Mouse (Mus musculus) retina, postnatal 7 days (tissue): ENCODE results near the gene Nacc2.

Source experiments
- DNase-seq: peaks from one replicate; pipeline ENCODE4 v3.0.0-alpha.2; 2012; ENCODE audit warnings: low read depth, low spot score

Gene Nacc2

GRCm38 (mm10) chr2:26139545-26140206 is 16.7 kb upstream of the Nacc2 start:
- peak; percentile 52 for DNase-seq

GRCm38 (mm10) chr2:26139034-26139544 is 16.1 kb upstream of the Nacc2 start:
- no peak for DNase-seq

- DNase-seq = no peak
These were observed 15.4 kb upstream of the Nacc2 start for GRCm38 (mm10) chr2:26138252-26139033.

GRCm38 (mm10) chr2:26134591-26134990 is 11.6 kb upstream of the Nacc2 start:
- DNase-seq = no peak

- peak; percentile 61 for DNase-seq
These were observed 9.9 kb upstream of the Nacc2 start for GRCm38 (mm10) chr2:26132628-26133551.

GRCm38 (mm10) chr2:26131327-26131726 is 8.3 kb upstream of the Nacc2 start:
- DNase-seq = no peak

- DNase-seq = no peak
These were observed 6.9 kb upstream of the Nacc2 start for GRCm38 (mm10) chr2:26129962-26130361.

- no peak for DNase-seq
These were observed 6.3 kb upstream of the Nacc2 start for GRCm38 (mm10) chr2:26129346-26129745.

- no peak for DNase-seq
These were observed 595 bp downstream of the Nacc2 start for GRCm38 (mm10) chr2:26122171-26123078.

GRCm38 (mm10) chr2:26121541-26122083 is 1.4 kb downstream of the Nacc2 start:
- DNase-seq = no peak

- no peak for DNase-seq
These were observed 3.4 kb downstream of the Nacc2 start for GRCm38 (mm10) chr2:26119626-26120025.

- DNase-seq = no peak
These were observed 3.8 kb downstream of the Nacc2 start for GRCm38 (mm10) chr2:26119310-26119592.

GRCm38 (mm10) chr2:26118584-26119309 is 4.3 kb downstream of the Nacc2 start:
- DNase-seq = no peak

- DNase-seq = no peak
These were observed 5.4 kb downstream of the Nacc2 start for GRCm38 (mm10) chr2:26117580-26117979.

- no peak for DNase-seq
These were observed 6.5 kb downstream of the Nacc2 start for GRCm38 (mm10) chr2:26116550-26116949.

- DNase-seq = no peak
These were observed 7.8 kb downstream of the Nacc2 start for GRCm38 (mm10) chr2:26115215-26115614.

GRCm38 (mm10) chr2:26108237-26108636 is 14.8 kb downstream of the Nacc2 start:
- DNase-seq = no peak

- no peak for DNase-seq
These were observed 16.0 kb downstream of the Nacc2 start for GRCm38 (mm10) chr2:26107011-26107410.

- no peak for DNase-seq
These were observed 16.8 kb downstream of the Nacc2 start for GRCm38 (mm10) chr2:26106233-26106632.

- DNase-seq = no peak
These were observed 22.7 kb downstream of the Nacc2 start for GRCm38 (mm10) chr2:26100296-26100695.
